Mouse (Mus musculus) left cerebral cortex, postnatal 36 days (tissue): ENCODE measurements at regions not wholly inside any gene's neighbourhood (a gene's known extent, or its start where the extent isn't known, plus 50 kb on each side); places are given as distances from the start of the nearest gene placed in this dataset.

Experiments used
- DNase-seq, 2 experiments: peaks; one replicate each; pipeline ENCODE4 v3.0.0; 2021 to 2022; ENCODE audit warnings: low spot score in 2 of 2, mixed read lengths in 1 of 2
- intact Hi-C: fragments of 180-260 bp; cut with DNase I; formaldehyde crosslinking; loops from one replicate; pipeline ENCODE4 v1.15.1; 2025

DNA sequence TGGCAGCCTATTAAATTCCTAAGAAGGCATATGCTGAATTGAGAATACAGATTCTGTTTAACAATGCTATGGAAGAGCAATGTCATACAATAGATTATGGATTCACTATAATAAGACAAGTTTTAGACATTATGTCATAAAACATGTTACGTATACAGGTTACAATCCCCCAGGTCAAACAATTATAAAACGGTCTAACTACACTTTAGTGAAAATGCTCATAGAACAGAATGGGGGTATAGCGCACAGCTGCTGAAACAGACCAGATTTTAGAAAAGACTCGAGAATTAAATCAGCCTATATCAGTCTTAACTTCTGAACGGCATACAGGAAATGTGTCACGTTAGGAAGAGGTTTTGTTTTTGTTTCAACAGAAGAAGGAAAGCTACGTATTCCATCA lies 660.5 kb upstream of the Sel1l start:
- DNase-seq, result no peak
- intact Hi-C loops, result no loop called here

DNA sequence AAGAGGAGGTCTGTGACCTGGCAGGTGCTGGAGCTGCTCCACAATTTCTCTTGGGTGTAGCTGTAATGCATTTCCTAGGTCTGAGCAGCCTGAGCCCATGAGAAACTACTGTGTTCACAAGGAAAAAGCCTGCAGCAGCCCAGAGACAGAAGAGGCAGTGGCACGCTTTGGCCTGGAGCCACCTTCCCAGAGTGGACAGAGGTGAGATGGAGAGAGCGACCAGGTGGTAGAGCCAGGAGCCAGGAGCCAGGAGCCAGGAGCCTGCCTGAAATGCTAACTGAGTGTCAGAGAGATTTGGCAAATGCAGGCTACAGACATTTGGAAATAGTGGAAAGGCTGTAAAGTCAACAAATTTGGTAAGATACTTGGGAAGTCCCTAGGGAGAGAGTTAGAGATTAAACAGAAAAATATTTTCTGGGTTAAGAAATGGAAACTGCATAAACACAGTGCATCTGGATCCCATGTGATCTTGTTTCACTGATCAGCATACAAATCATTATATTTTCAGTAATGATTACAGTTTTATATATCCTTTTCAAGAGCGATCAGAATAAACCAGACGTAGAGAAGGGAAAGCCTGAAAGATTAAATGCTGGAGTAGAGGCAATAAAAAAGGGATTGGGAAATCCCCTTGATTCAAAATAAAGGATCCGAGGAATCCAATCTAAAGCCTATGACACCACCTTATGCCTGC lies 660.0 kb upstream of the Sel1l start:
- intact Hi-C loops, result no loop called here
- DNase-seq, result no peak

DNA sequence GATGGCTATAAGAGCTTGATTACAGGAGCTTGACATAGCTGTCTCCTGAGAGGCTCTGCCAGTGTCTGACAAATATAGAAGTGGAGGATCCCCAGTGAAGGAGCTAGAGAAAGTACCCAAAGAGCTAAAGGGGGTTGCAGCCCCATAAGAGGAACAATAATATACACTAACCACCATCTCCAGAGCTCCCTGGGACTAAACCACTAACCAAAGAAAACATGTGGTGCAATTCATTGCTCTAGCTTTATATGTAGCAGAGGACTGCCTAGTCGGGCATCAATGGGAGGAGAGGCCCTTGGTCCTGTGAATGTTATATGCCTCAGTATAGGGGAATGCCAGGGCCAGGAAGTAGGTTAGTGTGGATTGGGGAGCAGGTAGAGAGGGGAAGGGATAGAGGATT lies 635.0 kb upstream of the Sel1l start:
- intact Hi-C loops, result no loop called here
- DNase-seq, result no peak

DNA sequence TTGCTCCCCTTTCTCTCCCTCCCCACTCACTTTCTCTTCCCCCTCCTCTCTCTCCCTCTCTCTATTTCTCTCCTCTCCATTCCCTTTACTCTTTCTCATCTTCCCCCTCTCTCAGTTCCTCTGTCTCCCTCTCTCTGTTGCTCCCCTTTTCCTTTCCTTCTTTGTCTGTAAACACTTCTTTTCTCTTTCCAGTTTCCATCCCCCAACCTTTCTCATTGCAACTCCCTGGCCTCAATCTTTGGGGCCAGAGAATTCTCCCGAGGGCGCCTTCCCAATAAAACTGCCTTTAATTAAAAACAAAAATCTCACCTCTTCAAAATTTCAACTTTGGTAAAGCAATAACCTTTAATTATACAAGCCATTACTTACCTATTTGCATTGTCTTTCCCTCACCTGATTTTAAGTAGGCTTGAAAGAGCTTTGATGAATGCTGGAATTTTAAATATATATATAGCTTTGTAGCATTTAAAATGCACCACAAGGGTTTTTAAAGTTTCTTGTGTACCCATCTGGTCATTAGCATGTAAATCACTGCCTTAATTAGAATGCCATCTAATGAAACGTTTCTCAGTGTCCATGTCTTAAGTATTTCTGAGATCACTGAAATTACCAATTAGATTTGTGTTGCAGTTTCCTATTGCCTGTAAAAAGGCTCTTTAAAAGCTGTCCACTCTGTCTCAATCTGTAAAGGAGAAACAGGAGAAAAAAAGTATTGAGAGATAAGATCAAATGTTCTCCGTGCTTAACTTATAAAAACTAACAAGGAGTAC lies 625.5 kb upstream of the Sel1l start:
- intact Hi-C loops, result no loop called here
- no peak for DNase-seq

DNA sequence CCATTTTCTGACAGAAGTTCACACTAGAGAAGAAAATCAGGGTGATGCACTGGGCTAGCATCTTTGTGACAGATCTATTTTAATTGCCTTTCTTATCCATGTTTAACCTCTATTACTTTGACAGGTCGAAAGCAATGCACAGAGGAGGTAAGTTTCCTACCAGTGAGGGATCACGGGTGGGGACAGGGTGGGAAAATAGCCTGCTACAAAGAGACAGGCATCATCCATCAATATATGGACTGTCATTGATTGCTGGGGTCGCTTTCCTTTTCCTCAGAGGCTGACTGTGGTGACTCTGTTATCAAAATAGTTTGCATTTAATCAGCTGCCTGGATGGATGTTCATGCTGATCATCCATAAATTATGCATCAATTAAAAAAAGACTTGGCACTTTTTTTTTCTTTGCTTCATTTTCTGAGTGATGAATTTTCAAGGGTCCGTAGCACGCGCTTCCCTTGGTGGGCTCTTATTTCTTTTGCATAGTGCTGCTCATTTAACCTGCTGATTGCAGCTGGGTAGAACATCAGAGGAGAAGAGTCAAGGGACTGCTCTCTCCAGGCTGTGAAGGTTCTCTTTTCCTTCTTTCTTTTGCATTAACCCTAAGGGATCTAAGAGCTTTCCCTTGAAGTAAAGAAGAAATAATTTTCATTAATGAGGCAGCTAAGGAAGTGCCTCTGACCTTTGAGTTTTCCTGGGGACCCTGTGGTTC lies 602.3 kb upstream of the Sel1l start:
- DNase-seq, result no peak
- intact Hi-C loops, result no loop called here

DNA sequence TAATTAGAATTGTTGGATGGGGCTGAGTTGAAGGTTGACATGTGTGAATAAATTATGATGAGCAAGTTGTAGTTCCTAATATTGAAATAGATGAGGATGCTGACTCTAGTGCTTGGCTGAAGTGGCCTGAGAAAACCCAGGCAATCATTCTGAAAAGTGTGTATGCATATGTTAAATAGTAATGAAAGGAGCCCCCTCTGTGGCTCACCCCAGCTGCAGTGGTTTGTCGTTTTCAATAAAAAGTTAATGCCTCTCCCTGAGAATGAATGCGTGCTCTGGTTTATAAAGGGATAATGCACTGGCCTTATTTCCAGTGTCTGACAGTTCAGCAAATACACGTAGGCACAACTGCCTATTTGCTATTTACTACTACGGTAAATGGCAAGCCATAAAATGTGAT lies 569.5 kb upstream of the Sel1l start:
- intact Hi-C loops, result no loop called here
- DNase-seq, result no peak

DNA sequence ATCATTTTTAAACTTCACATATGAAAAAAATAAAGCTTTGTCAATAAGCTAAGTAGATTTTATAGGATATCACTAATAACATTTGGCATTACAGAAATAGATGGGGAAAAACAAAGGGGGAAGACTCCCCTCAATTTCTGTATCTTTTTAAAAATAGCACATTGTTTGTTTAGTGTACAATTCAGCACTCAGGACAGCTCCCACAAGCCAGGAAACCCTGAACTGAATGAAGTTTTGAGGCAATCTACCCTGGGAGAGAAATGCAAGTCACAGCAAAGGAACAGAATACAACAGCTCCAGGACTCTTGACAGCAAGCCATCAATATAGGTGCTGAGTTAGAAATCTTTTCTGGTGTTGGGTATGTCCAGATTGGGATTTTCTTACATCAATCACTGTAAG lies 556.5 kb upstream of the Sel1l start:
- intact Hi-C loops, result no loop called here
- DNase-seq, result no peak

DNA sequence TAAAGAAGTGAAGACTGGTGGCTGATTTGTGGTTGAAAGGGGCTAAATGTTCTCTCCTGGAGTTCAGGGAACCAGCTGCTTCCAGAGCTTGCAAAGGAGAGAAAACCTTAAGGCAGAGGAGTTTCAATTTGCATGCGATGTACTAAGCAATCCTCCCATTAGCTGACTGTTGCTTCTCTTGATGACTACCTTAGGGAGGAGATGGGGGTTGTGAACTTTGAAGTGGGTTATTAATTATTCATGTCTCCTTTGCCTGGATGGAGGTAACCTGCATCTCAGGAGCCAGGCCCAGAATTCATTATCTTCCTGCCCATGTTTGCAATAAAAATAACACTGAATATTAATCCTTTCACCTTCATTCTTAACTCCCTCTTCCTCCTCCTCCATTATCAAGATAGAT lies 552.0 kb upstream of the Sel1l start:
- DNase-seq, result no peak
- intact Hi-C loops, result no loop called here

DNA sequence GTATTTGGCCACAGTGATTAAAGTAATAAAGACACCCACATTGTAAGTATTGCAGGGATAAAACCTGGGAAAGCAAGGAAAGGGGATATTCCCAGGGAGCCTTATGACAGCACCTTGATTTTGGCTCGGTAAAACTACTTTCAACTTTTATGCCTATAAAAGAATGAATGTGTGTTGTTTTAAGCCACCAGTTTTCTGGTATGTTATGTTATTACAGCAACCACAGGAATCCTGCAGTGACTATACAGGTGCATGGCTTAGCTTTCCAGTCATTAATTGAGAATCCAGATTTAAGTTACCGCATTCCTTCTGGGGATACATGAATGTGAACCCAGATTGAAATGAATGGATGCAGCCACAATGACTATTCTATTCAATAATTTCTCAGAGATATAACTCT lies 537.2 kb upstream of the Sel1l start:
- intact Hi-C loops, result no loop called here
- no peak for DNase-seq

DNA sequence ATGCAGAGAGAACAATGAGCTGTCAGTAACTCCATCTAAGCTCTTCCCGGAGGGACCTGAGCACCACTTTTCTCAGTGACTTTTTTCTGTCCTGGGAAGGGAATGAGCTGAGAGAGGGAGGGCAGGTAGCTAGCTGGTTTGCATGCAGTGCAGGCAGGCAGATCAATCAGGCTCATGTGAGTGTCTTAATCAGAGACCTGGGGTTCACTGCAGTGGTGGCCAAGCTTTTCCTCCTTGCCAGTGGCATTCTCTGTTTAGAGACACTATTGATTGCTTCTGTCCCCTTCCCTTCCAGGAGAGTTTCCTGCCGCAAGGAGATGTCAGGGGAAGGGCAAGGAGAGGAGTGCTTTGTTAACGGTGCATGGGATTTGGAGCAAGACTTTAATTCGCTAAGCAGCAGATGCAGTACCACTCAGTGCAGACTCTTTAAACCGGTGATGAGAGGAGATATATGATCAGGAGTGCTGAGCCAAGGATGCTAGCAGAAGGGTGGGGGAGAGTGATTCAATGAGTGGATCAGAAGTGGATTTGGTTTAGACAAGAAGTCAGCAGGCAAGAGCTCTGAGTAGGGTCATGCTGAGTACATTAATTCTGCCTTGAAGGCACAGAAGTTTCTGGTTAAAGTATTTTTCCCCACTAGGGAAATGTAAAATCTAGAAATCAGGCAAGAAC lies 535.4 kb upstream of the Sel1l start:
- no peak for DNase-seq
- intact Hi-C loops, result no loop called here

DNA sequence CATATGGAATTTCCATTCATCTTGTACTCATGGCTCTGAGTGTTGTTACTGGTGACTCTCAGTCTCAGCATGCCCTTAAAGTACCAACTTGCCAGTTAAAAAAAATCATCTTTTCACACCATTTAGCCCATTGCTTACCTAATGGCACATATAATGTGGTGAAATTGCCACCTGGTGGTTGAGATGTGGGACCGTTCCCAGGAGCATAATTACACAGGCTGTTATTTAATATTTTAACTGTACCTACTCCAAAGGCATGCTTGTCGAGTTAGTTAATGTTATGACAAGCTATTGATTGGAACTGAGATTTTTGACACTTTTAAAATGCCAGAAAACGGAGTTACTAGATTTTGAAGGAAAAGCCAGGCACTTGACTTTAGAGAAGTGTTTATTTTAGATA lies 530.2 kb upstream of the Sel1l start:
- DNase-seq, result no peak
- intact Hi-C loops, result no loop called here

DNA sequence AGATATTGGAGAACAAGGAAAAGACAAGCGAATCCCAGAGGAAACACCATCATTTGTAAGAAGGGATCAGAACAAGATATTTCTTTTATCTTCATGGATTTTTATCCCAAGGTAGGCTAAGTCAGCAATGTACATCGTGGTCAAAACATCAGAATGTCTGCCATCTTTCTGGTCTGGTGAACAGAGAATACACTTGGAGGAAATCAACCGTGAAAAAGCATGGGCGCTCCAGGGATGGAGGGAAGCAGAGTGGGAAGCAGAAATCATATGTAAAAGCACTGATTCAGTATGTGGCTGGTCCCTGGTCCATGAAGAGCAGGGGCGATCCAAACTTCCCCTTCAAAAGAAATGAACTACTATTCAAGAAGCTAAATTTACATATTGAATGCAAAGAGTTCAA lies 517.0 kb upstream of the Sel1l start:
- DNase-seq, result no peak
- intact Hi-C loops, result no loop called here

DNA sequence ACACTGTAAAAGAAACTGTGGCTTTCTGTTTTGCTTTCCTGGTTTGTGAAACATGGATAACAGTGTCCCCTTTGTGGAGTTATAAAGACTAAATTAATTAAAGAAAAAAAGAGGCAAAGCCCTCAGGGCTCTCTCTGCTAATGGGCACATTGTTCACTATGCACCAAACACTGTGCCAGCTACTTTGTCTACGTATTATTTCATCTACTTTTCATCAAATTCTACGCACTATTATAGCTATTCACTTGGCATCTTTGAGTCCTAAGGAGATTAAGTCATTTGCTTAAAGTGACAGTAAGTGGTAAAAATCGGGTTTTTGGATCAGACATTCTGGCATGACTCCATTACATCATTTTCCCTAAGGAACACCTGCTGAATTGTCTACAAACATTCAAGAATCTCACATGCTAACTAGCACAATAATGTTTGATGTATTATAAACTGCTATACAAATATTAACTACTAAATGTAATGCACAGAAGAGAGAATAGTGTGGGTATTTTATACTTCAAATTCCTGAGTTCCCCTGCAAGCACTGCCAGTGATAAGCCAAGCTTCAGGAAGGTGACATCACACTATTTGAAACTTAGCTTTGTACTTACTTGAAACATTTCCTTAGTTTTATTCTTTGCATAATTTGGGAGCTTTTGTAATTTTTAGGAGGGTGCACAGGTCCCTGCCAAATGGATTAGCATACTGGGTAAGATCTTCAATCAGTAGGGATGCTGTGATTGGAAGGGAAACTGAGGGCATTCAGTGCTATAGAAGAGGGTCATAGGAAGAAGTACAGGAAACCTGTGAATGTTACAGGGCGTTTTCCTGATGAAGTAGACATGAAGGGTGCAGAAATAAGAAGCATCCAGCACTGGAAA lies 504.7 kb upstream of the Sel1l start:
- intact Hi-C loops, result no loop called here
- DNase-seq, result no peak

DNA sequence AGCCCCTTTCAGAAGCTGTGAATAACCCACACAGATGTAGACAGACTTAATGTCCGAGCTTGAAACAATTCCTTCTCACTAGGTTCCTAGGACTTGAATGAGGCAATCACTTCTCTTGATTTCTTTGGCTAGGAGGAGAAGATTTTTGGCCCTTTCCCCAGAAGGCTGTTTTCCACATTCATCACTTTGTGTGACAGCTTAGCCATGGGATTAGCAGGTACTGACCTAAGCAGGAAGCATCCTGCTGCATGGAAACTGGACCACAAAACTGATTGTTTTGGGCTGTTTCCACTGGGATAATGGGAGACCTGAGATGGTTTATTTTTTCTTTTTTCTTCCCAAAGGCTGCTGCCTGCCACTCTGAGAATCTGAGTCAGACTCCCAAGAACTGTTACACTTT lies 469.3 kb upstream of the Sel1l start:
- no peak for DNase-seq
- intact Hi-C loops, result no loop called here

DNA sequence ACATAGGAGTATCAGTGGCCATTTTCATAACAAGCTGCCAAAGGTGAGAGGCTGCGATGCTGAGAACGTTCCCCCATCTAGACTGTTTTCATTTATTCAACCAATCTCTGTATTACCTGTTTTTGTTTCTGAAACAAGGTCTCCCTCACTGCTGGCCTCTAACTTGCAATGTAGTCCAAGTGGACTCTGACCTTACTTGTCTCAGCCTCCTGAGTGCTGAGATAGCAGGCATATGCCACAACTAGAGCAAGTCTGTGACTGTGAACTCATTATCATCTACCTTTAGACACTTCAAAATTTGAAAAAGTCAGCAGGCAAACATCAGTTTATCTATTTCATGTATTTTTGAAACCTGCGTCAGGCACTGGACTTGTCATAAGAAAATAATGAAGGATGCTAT lies 468.7 kb upstream of the Sel1l start:
- intact Hi-C loops, result no loop called here
- no peak for DNase-seq

DNA sequence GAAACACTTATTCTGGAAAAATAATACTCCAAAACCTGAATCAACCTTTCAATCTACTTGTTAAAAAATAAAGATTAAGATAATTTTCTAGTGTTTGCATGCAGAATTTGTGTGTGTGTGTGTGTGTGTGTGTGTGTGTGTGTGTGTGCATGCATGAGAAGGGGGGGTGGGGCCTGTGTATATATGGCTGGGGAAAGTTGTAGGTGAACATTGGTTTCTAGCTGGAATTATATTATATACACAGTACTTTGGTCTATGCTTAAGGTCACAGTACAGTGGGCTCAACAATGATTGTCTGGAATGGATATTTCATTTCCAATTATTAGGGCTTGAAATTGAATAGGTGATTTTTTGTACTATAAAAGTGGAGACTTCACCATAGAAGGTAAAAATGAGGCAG lies 467.3 kb upstream of the Sel1l start:
- intact Hi-C loops, result no loop called here
- no peak for DNase-seq

DNA sequence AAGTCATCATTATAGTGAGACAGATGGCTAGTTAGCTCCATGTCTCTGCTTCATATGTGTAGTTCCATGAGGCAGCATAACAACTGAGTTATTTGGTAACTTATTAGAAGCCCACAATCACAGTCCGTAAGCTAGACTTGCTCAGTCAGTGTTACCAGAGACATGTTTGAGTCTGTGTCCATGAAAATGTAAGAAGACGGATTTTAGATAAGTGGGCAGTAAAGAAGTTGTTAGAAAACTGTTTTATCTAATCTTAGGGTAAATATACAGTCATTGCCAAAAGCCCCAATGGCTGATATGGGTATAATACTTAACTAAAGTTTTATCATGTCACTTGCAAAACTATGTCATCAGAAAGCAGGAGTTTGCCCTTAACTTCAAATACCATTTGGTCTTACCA lies 466.9 kb upstream of the Sel1l start:
- intact Hi-C loops, result no loop called here
- no peak for DNase-seq

DNA sequence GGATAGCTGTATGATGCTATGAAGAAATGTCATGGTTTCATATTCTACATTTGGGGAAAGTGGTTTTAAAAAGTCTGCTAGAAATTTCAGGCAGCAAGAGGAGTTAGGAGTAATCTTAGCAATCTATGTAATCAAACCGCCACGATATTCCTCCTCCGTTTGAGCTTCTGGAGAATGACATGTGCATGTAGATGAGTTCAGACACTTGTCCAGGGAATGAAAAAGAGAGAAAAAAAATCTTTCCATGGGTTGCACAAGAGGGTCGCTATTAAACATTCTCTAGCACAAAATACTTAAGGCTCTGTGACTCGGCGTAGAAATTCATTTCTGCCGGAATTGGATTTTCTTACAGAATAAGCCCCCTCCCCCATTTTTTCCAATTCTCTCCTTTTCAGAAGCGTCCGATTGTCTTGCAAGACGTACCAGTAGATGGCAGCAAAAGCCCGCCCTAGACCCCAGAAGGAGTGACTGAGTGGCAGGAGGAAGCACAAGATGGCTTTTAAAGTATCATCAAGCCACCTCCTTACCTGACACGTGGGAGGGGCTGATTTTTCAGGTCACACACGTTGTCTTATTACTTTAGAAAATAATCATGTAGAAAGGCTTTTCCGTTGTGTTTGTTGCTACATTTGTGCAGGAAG lies 454.1 kb upstream of the Sel1l start:
- intact Hi-C loops, result loop anchor here (5.0 to 10.0 kb wide), 2 partner anchors 291 to 428 kb away; no protein-coding TSS in a partner anchor
- DNase-seq, result peak; percentile 71 to 74

DNA sequence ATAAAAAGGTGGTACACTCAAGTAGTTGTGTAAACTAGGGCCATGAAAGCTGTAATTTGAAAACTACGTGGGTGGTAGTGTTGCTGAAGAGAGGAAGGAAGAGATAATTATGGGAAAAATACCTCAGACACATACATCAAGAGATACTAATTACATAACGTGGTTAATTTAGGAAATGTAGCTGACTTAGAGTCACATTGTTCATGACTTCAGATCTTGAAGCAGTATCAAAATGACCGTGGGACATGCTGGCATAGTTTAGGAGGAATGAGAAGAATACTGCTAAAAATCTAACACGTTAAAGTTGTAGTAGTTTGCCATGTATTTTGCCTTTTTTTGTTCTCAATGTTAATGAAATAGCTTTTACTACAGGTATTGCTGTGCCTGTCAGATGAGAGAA lies 445.9 kb upstream of the Sel1l start:
- DNase-seq, result no peak
- intact Hi-C loops, result no loop called here
